Mouse (Mus musculus) cerebellum, postnatal 14 days (tissue): Measurements from ENCODE around the gene Tank.

Experiments
- DNase-seq, 2 experiments: peaks; one replicate each; pipeline ENCODE4 v3.0.0; 2021; ENCODE audit warnings: mixed read lengths in 2 of 2

Gene Tank

DNA sequence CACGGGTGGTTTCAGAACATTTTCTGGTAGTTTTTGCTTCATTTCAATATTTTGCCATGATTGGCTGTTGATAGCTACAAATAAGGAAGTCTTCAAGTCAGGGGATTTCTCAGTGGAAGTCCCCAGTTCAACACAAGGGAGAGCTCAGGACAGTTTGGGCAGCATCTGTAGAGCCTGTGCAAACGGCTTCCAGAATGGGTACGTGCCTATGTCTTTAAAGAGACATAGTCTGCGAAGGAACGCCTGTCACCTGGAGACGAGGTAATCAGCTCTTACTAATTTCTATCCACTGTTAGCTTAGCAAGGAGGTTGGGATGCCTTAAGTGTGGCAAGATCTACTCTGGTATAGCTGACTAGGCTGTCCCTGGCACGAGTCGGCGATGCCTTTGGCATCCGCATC is at the start of gene Tank:
Gene Tank (plus strand): TSS at position 153 of the 400 bp plus-strand sequence.
- no peak for DNase-seq

DNA sequence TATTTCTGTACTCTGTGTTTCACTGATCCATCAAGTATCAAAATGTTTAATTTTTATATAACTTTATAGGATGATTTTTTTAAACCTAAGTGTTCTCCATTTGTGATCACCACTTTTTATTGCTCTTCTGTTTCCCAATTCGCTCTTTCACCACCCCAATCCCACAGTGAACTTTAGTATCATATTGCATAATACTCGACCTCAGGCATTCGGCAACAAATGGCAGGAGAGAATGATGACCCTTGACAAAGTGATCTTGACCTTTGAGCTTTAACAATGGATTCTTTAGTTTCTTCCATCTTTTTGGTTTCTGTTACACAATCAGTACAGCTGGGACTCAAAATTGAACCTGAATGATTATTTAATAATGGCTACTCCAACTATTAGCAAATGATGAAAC is 46.1 kb upstream of the Tank start:
- DNase-seq, result no peak

DNA sequence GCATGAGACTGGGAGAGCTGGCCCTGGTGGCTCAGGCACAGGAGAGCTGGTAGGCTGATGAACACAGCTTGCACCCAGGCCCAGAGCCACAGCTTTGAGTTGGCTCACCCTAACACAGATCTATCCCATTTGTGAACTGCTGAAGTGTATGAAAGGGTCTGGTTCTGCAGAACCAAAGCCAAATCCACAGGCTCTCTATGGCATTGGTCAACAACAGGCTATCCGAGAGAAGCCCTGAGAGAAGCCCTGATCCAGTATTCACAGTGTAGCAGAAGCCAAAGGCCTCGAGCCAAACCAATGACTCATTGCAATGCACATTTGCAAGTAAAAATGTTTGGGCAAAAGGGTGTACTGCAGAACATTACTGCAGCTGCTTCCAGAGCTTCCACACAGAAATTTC is 45.3 kb upstream of the Tank start:
- peak; percentile 75 for DNase-seq

- no peak for DNase-seq
Observed at GRCm38 (mm10) chr2:61536901-61537300, 41.5 kb upstream of the Tank start.

DNA sequence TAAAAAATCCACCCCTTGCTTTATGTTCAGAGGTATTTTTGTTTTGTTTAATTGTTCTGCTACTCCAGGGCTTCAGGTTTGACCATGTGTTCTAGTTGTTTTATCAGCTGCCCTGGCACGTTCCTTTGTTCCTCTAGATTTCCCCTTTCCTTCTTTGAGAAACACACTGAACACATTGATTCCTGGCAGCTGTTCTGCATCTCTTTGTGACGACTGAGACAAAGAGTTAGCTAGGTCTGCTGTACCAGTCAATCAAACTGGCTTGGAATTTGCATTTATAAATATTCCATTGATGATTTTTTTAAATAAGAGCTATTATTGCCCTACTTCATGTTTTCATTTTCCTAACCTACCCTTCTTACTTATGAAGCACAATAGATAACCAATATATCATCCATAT is 39.0 kb upstream of the Tank start:
- DNase-seq, result no peak

DNA sequence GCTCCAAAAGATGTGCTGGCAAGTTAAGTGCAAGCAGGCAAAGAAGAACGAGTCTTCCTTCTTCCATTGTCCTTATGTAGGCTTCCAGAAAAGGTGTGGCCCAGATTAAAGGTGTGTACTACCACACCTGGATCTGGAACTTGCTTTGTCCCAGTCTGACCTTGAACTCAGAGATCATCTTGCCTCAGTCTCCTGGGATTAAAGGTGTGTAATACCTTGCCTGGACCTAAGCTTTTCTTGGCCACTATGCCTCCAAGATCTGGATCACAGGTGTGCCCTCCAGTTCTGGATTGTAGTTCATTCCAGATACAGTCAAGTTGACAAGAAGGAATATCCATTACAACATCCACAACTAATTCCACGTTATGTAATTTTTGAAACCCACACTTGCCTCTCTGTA is 36.0 kb upstream of the Tank start:
- no peak for DNase-seq

- DNase-seq, result no peak
Observed at GRCm38 (mm10) chr2:61545666-61546065, 32.7 kb upstream of the Tank start.

DNA sequence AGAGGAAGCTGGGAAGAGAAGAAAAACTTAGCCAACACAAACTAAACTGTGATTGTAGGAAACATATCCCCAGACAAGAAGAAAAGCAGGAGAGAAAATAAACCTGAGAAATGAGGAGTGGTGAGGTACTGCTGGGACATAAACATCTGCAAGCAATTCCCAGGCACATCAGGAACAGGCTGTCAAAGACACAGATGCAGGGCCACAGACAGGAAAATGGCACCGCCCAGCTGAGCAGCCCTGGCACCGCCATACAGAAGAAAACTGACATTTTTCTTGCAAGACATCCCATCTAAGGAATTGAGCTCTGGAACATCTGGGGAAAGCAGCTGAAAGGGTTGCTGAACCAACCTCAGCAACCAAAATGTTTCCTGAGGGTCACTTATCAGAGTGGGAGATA is 30.4 kb upstream of the Tank start:
- no peak for DNase-seq

- no peak for DNase-seq
Observed at GRCm38 (mm10) chr2:61551680-61552079, 26.7 kb upstream of the Tank start.

- no peak for DNase-seq
Observed at GRCm38 (mm10) chr2:61555367-61555766, 23.0 kb upstream of the Tank start.

GRCm38 (mm10) chr2:61555825-61556224 is 22.6 kb upstream of the Tank start:
- no peak for DNase-seq

- peak; percentile 22 to 35 for DNase-seq
Observed at GRCm38 (mm10) chr2:61556639-61557038, 21.7 kb upstream of the Tank start.

- DNase-seq, result no peak
Observed at GRCm38 (mm10) chr2:61557848-61558471, 20.4 kb upstream of the Tank start.

DNA sequence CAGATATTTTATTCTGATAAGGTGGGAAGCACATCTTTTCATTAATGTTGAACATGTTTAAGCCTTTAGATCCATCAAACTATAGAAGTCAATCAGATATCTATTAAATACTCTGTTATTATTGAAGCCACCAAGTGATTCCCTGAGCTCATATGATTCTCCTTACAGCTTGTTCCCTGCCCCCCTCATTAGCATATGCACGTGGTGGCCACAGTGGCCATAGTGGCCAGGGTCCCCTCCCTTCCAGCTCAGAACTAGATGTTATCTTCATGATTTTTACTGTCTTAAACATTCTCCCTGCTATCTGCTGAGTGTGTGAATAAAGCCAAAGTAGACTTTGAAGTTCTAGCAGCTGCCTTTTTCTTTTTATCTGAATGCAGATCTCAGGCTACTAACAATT is 17.3 kb upstream of the Tank start:
- DNase-seq, result no peak

DNA sequence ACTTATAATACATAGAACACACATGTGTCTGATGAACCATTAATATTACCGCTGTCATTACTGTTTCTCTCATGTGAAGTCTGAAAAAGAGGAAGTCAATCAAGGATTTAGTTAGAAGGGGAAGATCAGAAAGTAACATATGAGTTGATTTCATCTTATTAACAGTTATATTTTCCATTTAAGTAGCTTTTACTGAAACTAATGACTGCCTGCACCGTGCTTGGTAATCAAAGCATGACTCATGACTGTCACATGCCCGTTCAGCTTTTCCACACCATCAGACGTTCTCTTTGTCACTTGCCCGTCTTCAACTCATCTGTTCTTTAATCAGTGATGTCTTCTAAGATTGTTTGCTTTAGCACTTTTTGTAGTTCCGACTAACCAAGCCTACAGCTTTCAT is 15.2 kb upstream of the Tank start:
- no peak for DNase-seq

- DNase-seq, result peak in 1 of 2 experiments; percentile 19
Observed at GRCm38 (mm10) chr2:61567045-61567783, 11.2 kb upstream of the Tank start.

- no peak for DNase-seq
Observed at GRCm38 (mm10) chr2:61569181-61569580, 9.2 kb upstream of the Tank start.

- no peak for DNase-seq
Observed at GRCm38 (mm10) chr2:61571343-61571955, 6.9 kb upstream of the Tank start.

DNA sequence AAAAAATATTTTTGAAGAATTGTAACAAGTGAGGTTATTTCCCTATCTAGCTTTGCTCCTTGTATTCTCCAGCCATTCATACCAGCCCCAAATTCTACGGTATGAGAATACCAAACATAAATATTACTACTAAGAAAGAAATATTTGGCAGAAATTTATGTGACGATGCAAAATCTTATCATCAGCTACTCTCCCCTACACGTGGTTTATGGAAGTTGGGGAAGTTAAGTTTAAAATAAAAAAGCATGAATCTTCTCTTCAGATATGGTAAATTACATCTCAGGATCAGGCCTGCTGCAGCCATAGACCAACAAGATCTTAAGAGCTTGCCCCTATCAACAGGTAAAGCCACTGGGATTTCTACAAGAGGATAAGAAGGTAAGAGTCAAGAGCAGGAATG is 1.9 kb upstream of the Tank start:
- no peak for DNase-seq

- peak in 1 of 2 experiments; percentile 7 for DNase-seq
Observed at GRCm38 (mm10) chr2:61576928-61577695, 1.3 kb upstream of the Tank start.

- no peak for DNase-seq
Observed at GRCm38 (mm10) chr2:61577696-61578062, 706 bp upstream of the Tank start.

DNA sequence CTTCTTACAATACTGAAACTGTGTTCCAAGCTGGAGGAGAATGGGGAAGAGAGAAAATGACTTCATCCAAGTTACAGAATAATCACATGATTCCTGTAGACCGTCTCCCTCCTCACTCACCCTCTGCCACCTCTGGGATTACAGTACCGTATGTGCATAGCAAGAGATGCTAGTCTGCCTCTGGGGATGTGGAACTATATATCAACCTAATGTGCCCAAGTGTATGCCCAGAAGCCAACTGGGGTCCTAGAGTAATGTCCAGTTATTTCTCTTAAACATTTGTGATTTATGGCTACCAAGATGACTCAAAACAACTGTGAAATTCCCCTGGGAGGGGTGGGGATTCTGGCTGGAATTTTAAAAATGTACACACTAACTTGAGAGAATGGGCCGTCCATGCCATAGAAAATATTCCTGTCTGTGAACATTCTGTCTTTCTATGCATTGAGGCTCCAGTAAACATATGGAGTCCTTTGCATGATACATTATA is 1.2 kb downstream of the Tank start:
- DNase-seq, result no peak

GRCm38 (mm10) chr2:61580091-61580490 is 1.7 kb downstream of the Tank start:
- no peak for DNase-seq
